Mouse (Mus musculus) right cerebral cortex, postnatal 14 days (tissue): Measurements from ENCODE around the gene Pde10a.

Experiments used
- DNase-seq: peaks from one replicate; pipeline ENCODE4 v3.0.0; 2022

Pde10a gene

DNA sequence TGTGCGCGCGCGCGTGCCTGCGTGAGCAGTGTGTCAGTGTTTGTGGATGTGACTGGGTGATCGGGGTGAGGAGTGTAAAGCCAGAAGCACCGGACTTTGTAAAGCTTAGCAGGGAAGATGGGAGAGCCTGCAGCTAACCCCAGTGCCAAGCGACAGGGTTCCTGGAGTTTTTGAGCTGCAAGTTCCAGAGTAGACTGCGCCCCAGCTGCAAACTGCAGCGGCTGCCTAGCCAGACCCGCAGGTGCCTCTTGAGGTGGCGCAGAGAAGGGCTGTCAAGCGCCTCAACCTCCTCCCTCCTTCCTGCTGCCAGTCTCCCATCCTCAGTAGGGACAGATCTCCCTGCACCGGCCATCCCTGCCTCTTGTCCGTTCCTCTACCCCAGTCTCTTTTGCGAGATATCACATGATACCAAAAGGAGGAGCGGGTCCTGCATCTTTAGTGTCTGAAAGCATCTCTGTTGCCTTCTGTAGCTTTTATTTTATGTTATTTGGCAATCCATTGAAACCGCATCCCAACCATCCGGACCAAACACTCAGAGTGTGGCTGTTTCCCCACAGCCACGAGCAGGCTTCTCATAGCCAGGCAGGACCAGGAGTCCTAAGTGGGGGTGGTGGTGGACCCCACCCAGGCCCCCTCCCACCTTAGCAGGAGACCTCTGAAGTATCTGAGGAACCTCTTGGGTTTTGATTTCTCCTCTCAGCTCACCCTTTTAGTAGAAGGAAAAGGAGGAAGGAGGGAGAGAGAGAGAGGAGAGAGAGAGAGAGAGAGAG lies 984 bp downstream of the Pde10a start:
- DNase-seq, result no peak

DNA sequence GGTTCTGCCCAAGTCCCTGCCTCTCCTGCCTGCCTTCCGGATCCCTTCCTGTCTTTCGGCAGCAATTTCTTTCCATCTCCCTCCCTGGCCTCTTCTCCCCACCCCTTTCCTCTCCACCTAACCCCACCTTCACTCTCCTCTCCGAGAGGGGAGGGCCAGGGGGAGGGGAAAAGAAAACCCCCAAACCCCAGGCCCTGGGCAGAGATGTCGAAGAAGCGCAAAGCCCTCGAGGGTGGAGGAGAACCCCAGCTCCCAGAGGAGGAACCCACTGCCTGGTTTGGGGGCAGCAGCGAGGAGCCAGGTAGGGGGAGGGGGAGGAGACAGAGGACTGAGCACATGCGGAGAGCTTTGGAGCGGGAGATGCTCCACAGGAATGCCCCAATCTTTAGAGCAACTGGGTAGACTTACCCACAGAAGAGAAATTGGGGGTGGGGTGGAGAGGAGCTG lies 1.7 kb downstream of the Pde10a start:
- DNase-seq, result no peak

DNA sequence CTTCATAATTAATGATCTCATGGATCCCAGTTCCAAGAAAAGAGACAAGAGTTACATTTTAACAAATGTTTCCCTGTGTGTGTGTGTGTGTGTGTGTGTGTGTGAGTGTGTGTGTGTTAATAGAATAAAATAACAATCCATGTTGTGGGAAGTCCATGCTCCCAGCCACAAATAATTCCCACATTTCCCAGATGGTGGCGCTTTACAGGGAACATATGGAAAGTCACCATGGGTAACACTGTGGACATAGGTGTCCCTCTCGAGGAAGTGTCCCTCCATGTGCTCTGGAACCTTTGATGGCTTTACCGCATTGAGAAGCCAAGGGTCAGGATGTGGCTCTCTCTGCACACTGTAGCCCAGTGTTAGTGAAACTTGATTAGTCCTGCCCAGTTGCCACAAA lies 3.5 kb downstream of the Pde10a start:
- DNase-seq, result no peak

DNA sequence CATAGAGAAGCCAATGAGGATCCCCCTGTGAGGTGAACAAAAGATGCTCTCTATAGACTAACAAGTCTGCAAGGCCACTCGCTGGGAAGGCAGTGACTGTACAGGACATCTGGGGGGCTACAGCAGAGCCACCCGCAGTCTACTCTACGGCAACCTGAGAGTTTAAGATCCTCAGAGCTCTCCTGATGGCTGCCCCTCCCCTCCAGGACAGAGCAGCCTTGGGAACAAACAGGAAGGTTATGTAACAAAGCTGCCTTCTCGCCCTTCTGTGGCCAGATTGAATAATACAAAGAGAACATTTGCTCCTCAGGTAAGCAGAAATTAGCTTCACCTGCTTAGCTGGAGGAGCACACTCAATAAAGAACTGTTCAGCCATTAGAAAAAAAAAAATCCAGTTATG lies 7.4 kb downstream of the Pde10a start:
- no peak for DNase-seq

DNA sequence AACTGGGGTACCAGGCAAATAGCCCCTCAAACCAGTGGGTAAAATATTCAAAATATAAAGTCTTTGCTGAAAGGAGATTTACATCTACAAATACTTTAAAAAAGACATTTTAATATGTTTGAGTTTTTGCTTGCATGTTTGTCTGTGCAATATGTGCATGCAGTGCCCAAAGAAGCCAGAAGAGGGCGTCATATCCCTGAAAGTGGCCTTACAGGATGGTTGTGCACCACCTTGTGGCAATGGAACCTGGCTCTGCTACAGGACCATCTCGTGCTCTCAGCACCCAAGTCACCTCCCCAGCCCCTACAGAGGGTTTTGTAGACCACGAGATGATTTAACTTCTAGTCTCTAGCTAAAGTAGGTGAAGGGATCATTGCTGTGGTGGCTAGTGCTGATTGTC lies 8.7 kb downstream of the Pde10a start:
- DNase-seq, result no peak

DNA sequence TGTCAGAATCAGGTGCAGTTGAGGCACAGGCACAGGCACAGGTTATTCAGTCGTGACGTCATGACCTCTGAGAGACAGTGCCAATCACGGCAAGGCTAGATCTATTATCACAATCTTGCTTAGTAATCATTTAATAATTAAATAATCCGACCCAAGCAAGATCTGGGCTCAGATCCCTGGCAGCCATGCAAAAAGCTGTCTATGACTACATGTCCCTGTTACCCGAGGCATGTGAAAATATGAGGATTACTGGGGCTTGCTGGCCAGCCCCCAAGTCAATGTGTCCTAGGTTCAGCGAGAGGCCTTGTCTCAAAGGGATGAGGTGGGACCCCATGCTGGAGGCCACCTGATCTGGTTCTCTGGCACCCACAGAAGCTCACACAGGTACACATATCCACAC lies 11.3 kb downstream of the Pde10a start:
- no peak for DNase-seq

DNA sequence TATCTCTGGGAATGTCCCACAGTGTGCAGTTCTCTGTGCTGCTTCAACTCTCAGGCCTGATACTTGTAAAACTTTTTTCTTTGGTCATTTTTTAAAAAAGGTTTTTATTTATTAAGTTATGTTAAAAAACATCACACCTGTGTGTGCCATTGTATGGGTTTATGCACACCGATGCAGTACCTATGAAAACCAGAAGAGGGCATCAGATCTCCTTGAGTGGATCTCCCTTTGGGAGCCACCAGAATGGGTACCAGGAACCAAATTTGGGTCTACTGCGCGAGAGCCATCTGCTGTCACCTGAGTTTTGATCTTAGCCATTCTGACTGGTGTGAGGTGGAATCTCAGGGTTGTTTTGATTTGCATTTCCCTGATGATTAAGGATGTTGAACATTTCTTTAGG lies 12.9 kb downstream of the Pde10a start:
- no peak for DNase-seq

DNA sequence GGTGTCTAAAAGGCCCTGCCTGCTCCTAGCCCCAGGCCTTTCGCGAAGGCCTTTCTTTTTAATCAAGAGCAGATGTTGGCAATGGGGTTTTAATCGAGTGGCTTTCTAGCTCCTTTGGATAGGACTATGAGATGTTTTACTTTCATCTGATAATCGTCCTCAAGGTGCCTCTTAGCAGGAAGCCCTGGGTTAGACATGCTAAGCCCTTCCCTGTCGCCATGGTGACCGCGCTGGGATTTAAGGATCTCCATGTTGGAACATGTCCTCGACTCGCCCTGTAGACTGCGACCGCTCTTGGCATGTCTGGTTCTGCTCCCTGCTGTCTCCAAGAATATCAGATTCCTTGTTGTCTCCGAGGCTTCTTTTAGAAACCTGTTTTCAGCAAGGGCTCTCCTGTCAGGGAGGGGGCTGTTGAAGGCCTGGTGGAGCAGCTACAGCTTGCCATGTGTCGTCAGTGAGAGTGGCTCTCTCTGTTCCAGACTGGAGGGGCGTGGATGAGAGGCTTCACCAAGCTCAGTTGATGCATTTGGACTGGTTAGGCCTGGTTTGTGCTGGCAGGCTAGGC lies 16.9 kb downstream of the Pde10a start:
- DNase-seq, result peak; percentile 42

DNA sequence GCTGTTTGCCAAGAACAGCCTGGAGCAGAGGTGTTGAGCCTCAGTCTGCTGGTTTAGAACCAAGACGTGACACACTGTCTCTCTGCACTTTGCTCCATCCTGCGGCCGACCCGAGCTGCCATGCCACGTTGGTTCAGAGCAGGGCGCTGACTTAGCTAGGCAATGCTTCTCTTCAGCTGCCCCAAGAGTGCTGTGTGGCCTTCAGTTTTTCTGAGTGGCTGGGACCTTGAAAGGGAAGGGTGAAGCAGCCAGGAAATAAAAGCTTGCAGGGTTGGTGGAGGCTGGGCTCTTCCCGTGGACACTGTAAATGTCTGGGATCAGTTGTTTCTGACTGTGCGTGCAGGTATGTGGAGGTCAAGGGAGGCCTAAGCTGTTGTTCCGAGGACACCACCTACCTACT lies 21.2 kb downstream of the Pde10a start:
- DNase-seq, result no peak

DNA sequence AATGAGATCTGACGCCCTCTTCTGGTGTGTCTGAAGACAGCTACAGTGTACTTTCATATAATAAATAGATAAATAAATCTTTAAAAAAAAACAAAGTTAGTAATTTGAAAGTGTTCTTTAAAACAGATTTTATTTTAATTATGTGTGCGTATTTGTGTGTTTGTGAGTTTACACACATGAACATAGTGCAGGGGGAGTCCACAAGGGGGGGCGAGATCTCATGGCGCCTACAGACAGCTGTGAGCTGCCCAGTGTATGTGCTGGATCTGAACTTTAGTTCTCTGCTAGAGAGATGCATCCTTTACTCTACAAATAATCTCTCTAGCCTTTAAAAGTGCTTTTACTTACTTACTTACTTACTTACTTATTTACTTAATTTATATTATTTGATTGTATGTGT lies 23.6 kb downstream of the Pde10a start:
- no peak for DNase-seq

DNA sequence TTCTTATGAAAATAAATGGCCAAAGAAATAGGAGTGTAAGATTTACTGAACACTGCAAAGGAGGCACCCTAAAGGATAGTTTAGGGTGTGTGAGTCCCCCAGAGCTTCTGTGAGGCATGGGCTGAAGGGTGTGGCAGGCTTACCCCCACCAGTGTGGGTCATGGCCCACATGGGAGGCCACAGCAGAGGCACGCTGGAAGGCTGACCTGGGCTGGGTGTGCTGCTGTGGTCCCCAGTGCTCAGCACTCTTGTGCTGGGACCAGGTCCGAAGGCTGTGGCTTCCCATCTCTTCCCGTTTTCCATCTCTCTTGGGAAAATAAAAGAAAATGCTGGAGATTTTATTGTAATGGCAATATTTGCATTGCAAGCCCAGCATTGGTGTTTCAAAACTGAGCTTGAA lies 26.5 kb downstream of the Pde10a start:
- DNase-seq, result no peak

DNA sequence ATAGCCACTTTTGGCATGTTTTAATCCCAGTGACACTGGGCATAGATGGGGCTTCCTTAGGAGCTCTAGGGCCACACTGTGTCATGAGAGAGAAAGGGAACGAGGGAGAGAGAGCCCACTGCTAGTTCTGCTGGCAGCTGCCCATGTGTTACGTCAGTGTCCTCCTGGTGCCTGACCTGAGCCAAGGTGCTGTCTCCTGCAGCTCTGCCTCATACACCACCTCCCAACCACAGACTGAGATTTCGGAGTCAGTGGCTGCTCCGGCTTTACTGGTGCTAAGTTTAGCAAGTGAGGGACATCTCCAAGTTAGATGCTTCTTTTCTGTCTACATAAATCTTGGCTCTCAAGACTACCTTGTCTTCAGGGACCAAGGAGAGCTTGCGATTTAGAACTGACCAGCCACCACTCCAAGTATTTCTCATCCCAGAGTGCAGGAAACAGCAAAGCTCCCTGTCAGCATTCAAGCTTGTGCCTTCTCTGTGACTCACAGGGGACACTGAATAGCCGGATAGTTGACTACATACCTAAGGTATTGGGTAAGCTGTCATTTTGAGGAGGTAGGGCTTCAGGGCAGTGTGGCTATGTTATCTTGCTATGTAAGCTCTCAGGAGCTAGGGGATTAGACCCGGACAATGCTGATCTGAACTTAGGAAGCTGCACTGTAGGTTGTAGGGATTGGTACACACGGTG lies 27.3 kb downstream of the Pde10a start:
- DNase-seq, result no peak

DNA sequence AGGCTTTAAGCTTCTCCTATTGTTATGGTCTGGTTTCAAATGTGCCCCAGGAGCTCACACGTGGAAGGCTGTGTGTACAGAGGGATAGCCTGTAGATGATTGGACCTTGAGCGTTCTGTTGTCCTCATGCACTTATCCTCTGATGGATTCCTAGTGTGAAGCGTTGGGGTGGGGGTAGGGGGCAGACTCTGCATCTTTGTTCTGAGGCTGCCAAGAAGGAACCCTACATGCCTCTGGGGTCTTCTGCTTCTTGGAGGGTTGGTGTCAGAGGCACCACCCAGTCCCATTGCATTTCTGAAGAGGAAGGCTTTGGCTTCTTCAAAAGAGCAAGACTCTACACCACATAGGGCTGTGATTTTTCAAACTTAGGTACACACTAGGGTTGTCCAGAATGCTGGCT lies 28.4 kb downstream of the Pde10a start:
- DNase-seq, result no peak

DNA sequence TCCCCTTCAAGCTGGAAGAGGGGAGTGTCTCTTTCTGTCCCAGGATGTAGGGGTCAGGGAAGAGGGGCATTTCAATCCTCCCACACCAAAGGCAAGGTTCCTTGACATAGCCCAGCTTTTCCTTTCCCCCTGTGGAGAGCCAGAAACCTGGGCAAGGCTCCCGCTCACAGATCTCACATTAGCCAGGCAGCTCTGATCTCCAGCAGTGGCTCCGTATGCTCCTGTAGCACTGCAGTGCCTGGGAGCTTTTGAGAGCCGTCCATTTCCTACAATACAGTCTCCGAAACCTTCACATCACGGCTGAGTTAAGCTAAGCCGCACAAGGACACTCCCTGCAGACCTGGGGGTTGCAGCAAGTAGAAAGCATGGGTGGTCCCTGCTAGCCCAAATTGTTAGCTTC lies 29.0 kb downstream of the Pde10a start:
- no peak for DNase-seq

DNA sequence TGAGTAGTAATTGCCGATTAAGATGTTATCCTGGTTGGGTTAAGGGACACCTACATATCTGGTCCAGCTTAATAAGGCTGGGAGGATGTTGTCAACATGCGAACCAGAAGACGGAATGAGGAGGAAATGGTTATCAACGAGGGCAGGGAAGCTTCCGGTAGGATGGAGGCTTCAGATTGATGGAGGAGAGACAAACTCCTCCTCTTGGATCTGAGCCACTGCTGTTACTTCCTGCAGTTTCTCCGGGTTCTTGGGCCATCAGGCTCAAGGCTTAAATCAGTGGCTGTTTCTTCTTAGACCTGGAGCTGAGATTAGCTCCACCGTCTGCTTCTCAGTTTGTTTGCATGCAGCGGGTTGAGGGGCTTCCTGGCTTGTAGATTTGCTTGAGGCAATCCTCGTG lies 30.6 kb downstream of the Pde10a start:
- no peak for DNase-seq

DNA sequence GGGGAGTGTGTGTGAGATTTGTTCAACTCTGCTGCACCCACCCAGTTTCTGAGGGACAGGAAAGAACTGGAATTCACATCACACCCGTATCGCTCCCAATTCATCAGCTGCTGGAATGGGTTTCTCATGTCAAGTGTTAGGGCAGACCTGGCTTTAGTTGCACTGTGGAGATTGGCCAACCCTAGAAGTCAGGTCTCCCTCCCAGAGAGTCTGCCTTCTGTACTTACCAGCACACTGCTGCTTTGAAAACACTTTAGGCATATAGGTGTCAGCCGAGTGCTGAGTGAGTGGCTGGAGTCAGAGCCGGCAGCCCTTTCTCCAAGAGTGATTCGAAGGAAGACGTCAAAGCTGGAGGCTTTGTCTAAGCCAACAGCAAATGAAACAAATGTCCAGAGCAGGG lies 31.1 kb downstream of the Pde10a start:
- no peak for DNase-seq

DNA sequence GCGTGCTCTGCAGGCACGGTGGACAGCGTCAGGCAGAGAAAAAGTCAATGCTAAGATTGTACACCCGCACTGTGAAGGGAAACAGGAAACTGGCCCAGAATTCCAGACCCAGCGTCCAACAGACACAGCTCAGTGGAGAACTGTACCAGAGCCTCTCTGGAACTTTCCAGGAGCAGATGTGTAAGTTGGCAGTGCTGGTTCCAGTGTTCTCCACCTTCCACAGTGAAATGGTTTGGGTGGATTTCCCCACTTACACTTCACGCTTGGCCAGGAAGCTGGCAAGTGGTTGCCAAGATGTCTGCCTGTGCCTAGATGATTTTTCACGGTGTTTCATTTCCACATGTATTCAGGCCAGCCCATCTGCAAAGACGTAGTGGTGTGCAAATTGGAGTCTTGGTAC lies 32.8 kb downstream of the Pde10a start:
- no peak for DNase-seq

DNA sequence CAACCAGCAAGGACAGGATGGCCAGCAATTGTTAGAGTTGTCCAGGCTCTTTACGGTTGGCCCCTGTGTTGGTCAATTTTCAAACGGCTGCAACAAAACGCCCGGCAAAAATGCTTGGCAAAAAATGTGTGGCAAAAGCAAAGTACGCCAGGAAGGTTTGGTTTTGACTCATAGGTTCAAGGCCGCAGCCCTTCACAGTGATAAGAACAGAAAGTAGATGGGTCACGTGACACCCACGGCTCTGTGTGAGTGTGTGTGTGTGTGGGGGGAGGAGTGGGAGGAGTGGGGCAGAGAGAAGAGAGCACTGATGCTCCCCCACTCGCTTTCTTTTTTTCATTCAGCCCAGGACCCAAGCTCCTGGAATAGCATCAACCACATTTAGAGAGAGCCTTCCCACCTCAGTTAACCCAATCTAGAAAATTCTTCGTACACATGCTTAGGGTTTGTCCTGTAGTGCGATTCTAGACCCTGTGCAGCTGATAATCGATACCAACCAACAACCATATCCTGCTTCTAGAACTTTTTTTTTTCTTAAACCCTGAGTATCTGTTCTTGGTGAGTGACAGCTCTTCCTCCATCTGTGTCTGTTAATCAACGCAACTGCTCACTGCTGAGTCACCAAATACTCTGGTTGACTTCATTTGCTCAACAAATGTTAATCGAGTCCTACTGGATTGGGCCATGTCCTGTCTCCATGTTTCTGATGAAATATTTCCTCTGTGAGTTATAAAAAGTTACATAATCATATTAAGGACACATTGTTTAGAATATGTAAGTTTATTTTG lies 37.1 kb downstream of the Pde10a start:
- no peak for DNase-seq

DNA sequence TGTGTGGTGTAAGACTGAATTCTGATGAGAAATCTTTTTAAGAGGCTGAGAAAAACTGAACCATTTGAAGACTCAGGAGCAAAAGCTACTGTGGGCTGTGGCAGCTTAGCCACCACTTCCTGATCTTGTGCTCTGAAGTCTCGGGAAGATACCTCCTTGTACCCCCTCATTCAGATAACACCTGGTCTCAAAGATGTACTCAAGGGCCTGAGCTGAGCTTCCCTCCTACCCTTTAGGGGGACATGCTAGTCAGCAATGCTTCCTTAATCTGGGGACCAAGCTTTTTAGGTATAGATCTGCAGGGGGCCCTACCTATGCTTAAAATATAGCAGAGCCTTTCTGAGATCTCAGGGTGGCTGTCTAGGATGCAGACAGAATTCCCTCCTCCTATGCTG lies 37.7 kb downstream of the Pde10a start:
- no peak for DNase-seq

DNA sequence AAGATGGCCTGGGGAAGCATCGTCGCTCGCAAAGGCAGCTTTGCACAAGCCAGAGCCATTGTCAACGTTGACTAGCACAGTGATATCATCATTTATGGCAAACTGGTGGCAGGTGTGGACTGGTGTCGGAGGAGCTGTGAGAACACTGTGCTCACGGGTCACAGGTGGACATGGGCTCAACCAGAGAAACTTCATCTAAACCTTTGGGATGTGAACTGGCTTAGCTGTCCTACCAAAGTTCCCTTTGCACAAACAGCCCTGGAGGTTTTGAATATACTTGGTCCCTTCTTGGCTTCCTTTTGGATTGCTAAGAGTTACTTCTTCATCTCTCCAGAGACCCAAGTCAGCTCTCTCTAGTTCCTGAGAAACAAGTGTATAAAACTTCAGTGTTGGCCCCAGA lies 41.7 kb downstream of the Pde10a start, which contains the start of gene Gm17087:
Gene Gm17087 (minus strand): TSS at position 101 of the 400 bp plus-strand sequence.
- DNase-seq, result no peak

DNA sequence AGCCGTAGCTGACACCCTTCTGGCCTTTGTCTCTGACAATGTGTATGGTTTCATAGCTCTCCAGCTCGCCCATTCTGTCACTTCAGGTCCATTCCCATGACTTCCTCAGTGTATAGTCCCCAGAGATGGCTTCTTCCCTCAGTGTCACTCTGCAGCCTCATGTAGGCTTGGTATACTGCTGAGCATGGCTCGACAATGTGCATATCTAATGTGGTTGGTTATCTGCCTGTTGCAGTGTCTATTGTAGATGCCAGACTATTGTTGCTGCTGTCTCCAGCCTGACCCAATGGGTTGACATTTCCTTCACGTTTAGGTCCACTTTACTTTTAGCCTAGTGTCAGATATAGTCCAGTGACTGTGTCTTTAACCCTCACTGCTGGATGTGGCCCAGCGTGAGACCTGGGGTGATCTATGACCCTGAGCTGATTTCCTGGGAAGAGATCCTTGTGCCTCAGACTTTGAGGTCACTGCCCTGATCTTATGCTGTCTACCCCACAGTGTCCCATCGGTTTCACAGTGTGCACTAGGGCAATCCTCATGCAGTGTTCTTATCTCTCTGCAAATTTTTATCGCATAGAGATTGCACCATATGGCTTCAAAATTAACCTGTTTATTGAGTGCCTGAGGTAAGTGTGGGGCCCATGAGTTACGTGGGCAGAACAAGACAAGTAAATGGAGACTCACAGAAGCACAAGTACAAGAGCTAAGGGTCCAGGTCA lies 48.5 kb downstream of the Pde10a start:
- no peak for DNase-seq

DNA sequence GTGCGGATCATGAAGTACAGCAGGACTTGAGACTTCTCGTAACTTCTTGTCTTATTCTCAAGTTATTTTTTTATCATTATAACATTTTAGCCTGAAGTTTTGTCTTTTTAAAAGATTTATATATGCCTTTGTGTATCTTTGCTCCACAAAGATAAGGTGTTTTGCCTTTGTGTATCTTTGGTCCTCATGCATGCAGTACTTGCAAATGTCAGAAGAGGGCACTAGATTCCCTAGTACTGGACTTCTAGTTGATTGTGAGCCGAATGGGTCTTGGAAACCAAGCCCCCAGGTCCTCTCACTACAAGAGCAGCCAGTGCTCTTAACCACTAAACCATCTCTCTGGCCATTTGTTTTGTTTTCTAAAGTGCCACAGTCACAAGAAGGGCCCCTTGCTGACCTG lies 55.2 kb downstream of the Pde10a start:
- no peak for DNase-seq

DNA sequence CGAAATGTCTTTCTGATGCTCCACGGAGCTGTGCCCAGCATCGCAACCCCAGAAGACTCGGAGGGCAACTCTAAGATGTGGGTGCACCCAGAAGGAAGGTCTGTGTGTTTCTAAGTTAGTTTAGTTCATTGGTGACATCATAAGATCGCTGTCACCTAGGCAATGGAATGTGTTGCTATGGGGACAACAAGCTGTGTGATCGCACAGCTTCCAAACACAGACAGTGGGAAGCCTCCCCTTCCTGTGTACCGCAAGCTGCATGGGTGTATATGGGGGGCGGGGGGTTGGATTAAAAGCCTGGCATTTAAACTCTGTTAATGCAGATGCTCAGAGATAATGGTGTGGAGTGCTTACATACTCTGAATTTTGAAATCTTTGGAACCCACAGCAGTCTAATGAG lies 56.4 kb downstream of the Pde10a start:
- DNase-seq, result no peak
